In the genomic region with DNA sequence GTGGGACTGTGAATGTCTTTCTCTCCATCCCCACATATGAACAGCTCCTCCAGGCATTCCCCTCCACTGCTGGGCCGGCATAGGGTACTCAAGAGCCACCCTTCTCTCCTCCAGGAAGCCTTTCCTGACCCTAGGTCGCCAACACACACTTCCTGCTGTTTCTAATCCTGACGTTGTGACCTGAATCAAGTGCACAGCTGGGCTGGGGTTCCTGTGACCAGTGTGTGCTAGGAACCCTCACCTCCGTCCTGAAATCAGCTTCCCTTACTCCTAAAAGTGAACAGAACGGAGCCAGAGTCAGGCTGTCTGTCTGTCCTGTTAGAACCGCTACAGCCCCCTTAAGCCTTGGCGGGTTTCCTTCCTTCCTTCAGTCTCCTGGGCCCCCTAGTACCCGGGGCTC, we compare ENCODE assay signal across 18 mouse cellular contexts. TPM values are rescaled to one million over a fixed set of nuclear protein-coding genes. Genes with fewer than 3 reads are reported as not detected.
DNase-seq lines count a peak whose midpoint lies in the region; ATAC-seq and TF ChIP-seq lines count a peak whose summit lies in the region.
"Had no signal": no experiment of that assay in that cellular context is flagged by ENCODE, and none has a peak within 500 bp of the region (broad histone marks: within the 10 kb centered on the region; RNA-seq: fewer than 3 reads in every experiment).

No protein-coding gene starts in this region.

- H3K4me1 ChIP-seq in lung, embryonic 14.5 days (ENCODE audit: insufficient read depth) = peaks cover 31% of the 10 kb centered on the region
- H3K4me1 ChIP-seq in lung, postnatal 0 days (ENCODE audit: insufficient read depth, low read depth, low read length) = peaks cover 28% of the 10 kb centered on the region
- peaks cover 71% of the 10 kb centered on the region for H3K4me1 ChIP-seq in heart, embryonic 16.5 days (ENCODE audit: control insufficient read depth, insufficient read depth, low read length)
- peaks cover 10% of the 10 kb centered on the region for H3K4me1 ChIP-seq in liver, embryonic 11.5 days (replicated peaks; ENCODE audit: control insufficient read depth, insufficient read depth, low read length)

- WGBS in lung, embryonic 14.5 days = 38% methylated on average over 8 of the region's 8 CpGs
- 47% methylated on average over 8 of the region's 8 CpGs for WGBS in lung, postnatal 0 days
- WGBS in heart, embryonic 16.5 days = 37% methylated on average over 8 of the region's 8 CpGs
- 33% methylated on average over 8 of the region's 8 CpGs for WGBS in liver, embryonic 11.5 days

- H3K9me3 ChIP-seq in lung, embryonic 14.5 days (ENCODE audit: low read depth, low read length) = no peaks in the 10 kb centered on the region
- no peaks in the 10 kb centered on the region for H3K9me3 ChIP-seq in lung, postnatal 0 days (ENCODE audit: low read length)
- no peaks in the 10 kb centered on the region for H3K9me3 ChIP-seq in heart, embryonic 16.5 days (replicated peaks; ENCODE audit: control insufficient read depth, low read length)
- no peaks in the 10 kb centered on the region for H3K9me3 ChIP-seq in liver, embryonic 11.5 days (ENCODE audit: control insufficient read depth, low read length)
- H3K9me3 ChIP-seq: embryonic facial prominence, embryonic 12.5 days; forebrain, embryonic 10.5 days; hindbrain, embryonic 13.5 days; midbrain, embryonic 12.5 days had no signal

- intact Hi-C loops in heart, postnatal 25 days (cut with DNase I) = no loop called here

- H3K9ac ChIP-seq in lung, embryonic 14.5 days = no peak overlapping the region
- H3K9ac ChIP-seq in lung, postnatal 0 days (replicated peaks; ENCODE audit: low read depth) = no peak overlapping the region
- peak overlapping the region; percentile 28 for H3K9ac ChIP-seq in heart, embryonic 16.5 days (ENCODE audit: low read length)
- no peak overlapping the region for H3K9ac ChIP-seq in liver, embryonic 11.5 days (ENCODE audit: low read depth, low read length)
- H3K9ac ChIP-seq: embryonic facial prominence, embryonic 12.5 days; hindbrain, embryonic 13.5 days; midbrain, embryonic 12.5 days had no signal

- DNase-seq in heart, adult 11 months = peak; percentile 91
- no peak for DNase-seq in heart, postnatal 25 days (ENCODE audit: low spot score)
- DNase-seq in lung, embryonic 14.5 days = peak; percentile 9
- DNase-seq in lung, postnatal 0 days (ENCODE audit: low spot score) = no peak
- no peak for DNase-seq in liver, embryonic 11.5 days (ENCODE audit: low spot score)
- DNase-seq: adrenal gland, adult 2 months; kidney, postnatal 25 days; layer of hippocampus, postnatal 36 days; lung, postnatal 4 days; right cerebral cortex, adult 18-20 months had no signal

- H3K4me3 ChIP-seq in lung, embryonic 14.5 days (ENCODE audit: low read depth, low read length) = no peak overlapping the region
- H3K4me3 ChIP-seq in lung, postnatal 0 days (ENCODE audit: low read depth, low read length) = no peak overlapping the region
- H3K4me3 ChIP-seq in heart, embryonic 16.5 days (ENCODE audit: low read length) = no peak overlapping the region
- H3K4me3 ChIP-seq in liver, embryonic 11.5 days (ENCODE audit: low read depth, low read length) = no peak overlapping the region
- H3K4me3 ChIP-seq: embryonic facial prominence, embryonic 12.5 days; forebrain, embryonic 10.5 days; hindbrain, embryonic 13.5 days; midbrain, embryonic 12.5 days had no signal

- H3K4me2 ChIP-seq in lung, embryonic 14.5 days = no peak overlapping the region
- no peak overlapping the region for H3K4me2 ChIP-seq in lung, postnatal 0 days (replicated peaks; ENCODE audit: low read depth, low read length)
- H3K4me2 ChIP-seq in heart, embryonic 16.5 days (ENCODE audit: low read depth, low read length) = peak overlapping the region; percentile 12
- no peak overlapping the region for H3K4me2 ChIP-seq in liver, embryonic 11.5 days
- H3K4me2 ChIP-seq: embryonic facial prominence, embryonic 12.5 days; hindbrain, embryonic 13.5 days; midbrain, embryonic 12.5 days had no signal

- no peaks in the 10 kb centered on the region for H3K36me3 ChIP-seq in lung, embryonic 14.5 days (ENCODE audit: insufficient read depth)
- H3K36me3 ChIP-seq in lung, postnatal 0 days (ENCODE audit: insufficient read depth, low read length) = no peaks in the 10 kb centered on the region
- no peaks in the 10 kb centered on the region for H3K36me3 ChIP-seq in heart, embryonic 16.5 days (ENCODE audit: control insufficient read depth, insufficient read depth)
- H3K36me3 ChIP-seq in liver, embryonic 11.5 days (ENCODE audit: control insufficient read depth, insufficient read depth, low read length) = no peaks in the 10 kb centered on the region
- H3K36me3 ChIP-seq: embryonic facial prominence, embryonic 12.5 days; forebrain, embryonic 10.5 days; G1E; hindbrain, embryonic 13.5 days; midbrain, embryonic 12.5 days had no signal

- no peak for TF ChIP-seq CTCF in lung, embryonic 14.5 days (IDR thresholded peaks at IDR 0.05; ENCODE audit: low read depth)
- TF ChIP-seq CTCF in lung, postnatal 0 days (IDR thresholded peaks at IDR 0.05) = no peak

- no peaks in the 10 kb centered on the region for H3K27me3 ChIP-seq in lung, embryonic 14.5 days (ENCODE audit: insufficient read depth, low read length)
- no peaks in the 10 kb centered on the region for H3K27me3 ChIP-seq in lung, postnatal 0 days (replicated peaks; ENCODE audit: insufficient read depth, low read length)
- peaks cover 3% of the 10 kb centered on the region; the same call in 1 of the 2 replicates for H3K27me3 ChIP-seq in heart, embryonic 16.5 days (ENCODE audit: control insufficient read depth, insufficient read depth, low read length)
- peaks cover 36% of the 10 kb centered on the region for H3K27me3 ChIP-seq in liver, embryonic 11.5 days (replicated peaks; ENCODE audit: control insufficient read depth, insufficient read depth, low read length)

- TF ChIP-seq EP300 in lung, postnatal 0 days (IDR thresholded peaks at IDR 0.05) = no peak

- no peak overlapping the region for H3K27ac ChIP-seq in lung, embryonic 14.5 days (ENCODE audit: low read depth)
- no peak overlapping the region for H3K27ac ChIP-seq in lung, postnatal 0 days (ENCODE audit: low read length)
- H3K27ac ChIP-seq in heart, embryonic 16.5 days (ENCODE audit: low read length) = peak overlapping the region; percentile 36
- H3K27ac ChIP-seq in liver, embryonic 11.5 days (ENCODE audit: low read depth, low read length) = no peak overlapping the region
- H3K27ac ChIP-seq: embryonic facial prominence, embryonic 12.5 days; forebrain, embryonic 10.5 days; hindbrain, embryonic 13.5 days; midbrain, embryonic 12.5 days had no signal

- ATAC-seq in lung, embryonic 14.5 days (ENCODE audit: insufficient read depth) = no peak
- ATAC-seq in lung, postnatal 0 days = no peak
- ATAC-seq in heart, embryonic 16.5 days (replicated peaks; ENCODE audit: extremely low read depth, insufficient read depth, low FRiP score) = no peak
- ATAC-seq in inflammation-experienced regulatory T-cells, adult 6 months = no peak
- no peak for ATAC-seq in activated CD4-positive, CD25-positive, alpha-beta regulatory T cell, adult 4 months
- no peak for ATAC-seq in liver, embryonic 11.5 days (replicated peaks; ENCODE audit: low FRiP score)

RNA-seq across cellular contexts. Expression of a gene that starts 7.6 kb away (rescaled TPM):
- total RNA-seq in heart, postnatal 25 days (2021) = 10 to 100 TPM; 15.2 to 18.4 TPM
- 6.6 TPM in 2 replicates for polyA plus RNA-seq in lung, embryonic 14.5 days (2014; fragmentation: Nextera tagmentation; extraction: Ambion mirVana)
- polyA plus RNA-seq in lung, postnatal 0 days (2015; fragmentation: Nextera tagmentation; extraction: Ambion mirVana) = 3.8 and 4.3 TPM in 2 replicates
- 10.0 and 12.5 TPM in 2 replicates for polyA plus RNA-seq in heart, embryonic 16.5 days (2015; fragmentation: Nextera tagmentation; extraction: Ambion mirVana)
- polyA plus RNA-seq in inflammation-experienced regulatory T-cells, adult 6 months (2017; shearing (Covaris generic)) = under 1 TPM in 1 of 3 experiments, not detected in 2; 0.10 TPM
- polyA plus RNA-seq in activated CD4-positive, CD25-positive, alpha-beta regulatory T cell, adult 4 months (2017; shearing (Covaris generic)) = not detected
- 3.2 and 4.2 TPM in 2 replicates for polyA plus RNA-seq in liver, embryonic 11.5 days (2014; fragmentation: Nextera tagmentation; extraction: Ambion mirVana)
- polyA plus RNA-seq: G1E had no signal

Comparison
In these comparisons a context has a peak if more than half of its experiments do, and no peak if none do; other contexts are left out.
1. DNase-seq: peak in heart, adult 11 months (single experiment) and lung, embryonic 14.5 days (single experiment); none in heart, postnatal 25 days (single experiment), lung, postnatal 0 days (single experiment) and liver, embryonic 11.5 days (single experiment).